Mouse (Mus musculus): ENCODE measurements around the gene Trappc12.

DNA sequence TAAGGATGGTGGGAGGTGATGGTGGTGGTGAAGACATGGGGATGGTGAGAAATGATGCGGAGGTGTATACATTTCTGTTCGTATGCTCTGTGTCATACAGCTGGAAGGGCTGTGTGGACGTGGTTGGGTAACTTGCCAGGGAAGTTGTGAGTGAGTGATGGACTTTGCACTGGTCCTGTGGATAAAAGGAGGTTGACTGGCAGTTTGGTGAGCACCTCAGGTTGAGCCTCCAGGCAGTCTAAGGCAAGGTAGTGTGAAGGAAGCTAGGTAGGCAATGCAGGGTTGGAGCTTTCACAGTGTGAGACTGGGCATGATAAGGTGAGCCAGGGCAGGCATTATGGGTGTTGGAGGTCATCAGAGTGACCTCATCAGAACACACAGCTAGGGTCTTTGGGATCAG is 32.4 kb upstream of the Trappc12 start:
- TF ChIP-seq POLR2A (IDR thresholded peaks at IDR 0.05; ENCODE audit: insufficient read length, low read depth), result no peak
- TF ChIP-seq POLR2AphosphoS2 (IDR thresholded peaks at IDR 0.05; ENCODE audit: insufficient read length, low read depth), result no peak
